ENCODE assay signal across 27 mouse cellular contexts in the genomic region with DNA sequence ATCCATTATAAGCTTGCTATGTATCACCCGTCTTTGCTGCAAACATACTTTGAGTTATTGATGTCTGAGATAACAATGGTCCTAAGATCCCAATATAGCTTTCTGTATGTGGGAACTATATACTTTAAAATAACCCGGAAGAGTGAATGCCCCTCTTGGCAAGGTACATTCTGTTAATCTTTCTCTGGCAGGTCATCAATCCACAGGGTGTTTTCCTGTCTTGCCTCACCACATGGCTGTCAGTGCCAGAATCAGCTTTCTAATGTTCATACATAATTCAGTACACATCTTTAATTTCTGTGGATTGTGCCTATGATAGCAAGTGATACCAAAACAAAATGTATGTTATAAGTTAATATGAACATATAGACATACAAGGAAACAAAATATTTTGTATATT.
"Had no signal": no experiment of that assay in that cellular context is flagged by ENCODE, and none has a peak within 500 bp of the region (broad histone marks: within the 10 kb centered on the region; RNA-seq: fewer than 3 reads in every experiment).

No protein-coding gene starts in this region.

- DNase-seq: gastrocnemius, adult 2 months; gastrocnemius, postnatal 10 days; gastrocnemius, postnatal 36 days; heart, adult 11 months; heart, adult 2 months; heart, postnatal 14 days; heart, postnatal 36 days; kidney, adult 11 months; kidney, adult 2 months; kidney, adult 9 months; kidney, postnatal 14 days; kidney, postnatal 36 days; layer of hippocampus, adult 9-11 months; layer of hippocampus, postnatal 36 days; left cerebral cortex, postnatal 4 days had no signal

- H3K9ac ChIP-seq: heart, embryonic 13.5 days; heart, embryonic 15.5 days; hindbrain, embryonic 13.5 days; kidney, embryonic 15.5 days; limb, embryonic 13.5 days; limb, embryonic 15.5 days; liver, embryonic 12.5 days; liver, embryonic 14.5 days had no signal

- ATAC-seq: hindbrain, embryonic 16.5 days; intestine, embryonic 16.5 days; liver, embryonic 12.5 days had no signal

- H3K9me3 ChIP-seq: heart, embryonic 13.5 days; heart, embryonic 15.5 days; hindbrain, embryonic 13.5 days; kidney, embryonic 15.5 days; limb, embryonic 13.5 days; limb, embryonic 15.5 days; liver, embryonic 12.5 days had no signal

- H3K36me3 ChIP-seq: heart, embryonic 13.5 days; heart, embryonic 15.5 days; hindbrain, embryonic 13.5 days; kidney, embryonic 15.5 days; limb, embryonic 13.5 days; limb, embryonic 15.5 days; liver, embryonic 12.5 days had no signal

- H3K4me1 ChIP-seq: heart, embryonic 13.5 days; heart, embryonic 15.5 days; hindbrain, embryonic 13.5 days; kidney, embryonic 15.5 days; limb, embryonic 13.5 days; limb, embryonic 15.5 days; liver, embryonic 12.5 days had no signal

- H3K4me3 ChIP-seq: gastrocnemius, adult 2 months; heart, adult 2 months; heart, embryonic 13.5 days; heart, embryonic 15.5 days; hindbrain, embryonic 13.5 days; kidney, embryonic 15.5 days; limb, embryonic 13.5 days; limb, embryonic 15.5 days; liver, embryonic 12.5 days had no signal

- H3K27ac ChIP-seq: gastrocnemius, adult 2 months; heart, adult 2 months; heart, embryonic 13.5 days; heart, embryonic 15.5 days; hindbrain, embryonic 13.5 days; kidney, embryonic 15.5 days; kidney, postnatal 0 days; limb, embryonic 13.5 days; limb, embryonic 15.5 days; liver, embryonic 12.5 days; liver, embryonic 14.5 days had no signal

- H3K4me2 ChIP-seq: heart, embryonic 11.5 days; heart, embryonic 13.5 days; heart, embryonic 15.5 days; hindbrain, embryonic 13.5 days; kidney, embryonic 15.5 days; limb, embryonic 13.5 days; limb, embryonic 15.5 days; liver, embryonic 12.5 days had no signal

- H3K27me3 ChIP-seq: heart, embryonic 13.5 days; heart, embryonic 15.5 days; hindbrain, embryonic 13.5 days; kidney, embryonic 15.5 days; limb, embryonic 13.5 days; limb, embryonic 15.5 days; liver, embryonic 12.5 days had no signal
